Mouse (Mus musculus) heart, postnatal 14 days (tissue): Measurements from ENCODE around the gene Gm20388. TPM values are rescaled to one million over a fixed set of nuclear protein-coding genes. Genes with fewer than 3 reads are reported as not detected.
A peak's percentile ranks its signal among the peaks of the same experiment; 100 is the strongest.
"Not testable (repeated sequence)": the region's sequence is repeated elsewhere in the genome, so short reads cannot be mapped to it uniquely, and the experiment has no call there.

ENCODE experiments used
- DNase-seq, 2 experiments: peaks; one replicate each; pipeline ENCODE4 v3.0.0; 2021 to 2022
- intact Hi-C: fragments of 180-260 bp; cut with DNase I; formaldehyde crosslinking; loops from one replicate; pipeline ENCODE4 v1.15.1; 2025
- total RNA-seq, 2 experiments: library from RNA; stranded (reverse); gene quantifications; 2 replicates each; pipeline ENCODE4 v1.2.3; 2021

The Gm20388 gene
- total RNA-seq, 2 experiments from 2014 or later: 0.24 TPM; not detected in 1

DNA sequence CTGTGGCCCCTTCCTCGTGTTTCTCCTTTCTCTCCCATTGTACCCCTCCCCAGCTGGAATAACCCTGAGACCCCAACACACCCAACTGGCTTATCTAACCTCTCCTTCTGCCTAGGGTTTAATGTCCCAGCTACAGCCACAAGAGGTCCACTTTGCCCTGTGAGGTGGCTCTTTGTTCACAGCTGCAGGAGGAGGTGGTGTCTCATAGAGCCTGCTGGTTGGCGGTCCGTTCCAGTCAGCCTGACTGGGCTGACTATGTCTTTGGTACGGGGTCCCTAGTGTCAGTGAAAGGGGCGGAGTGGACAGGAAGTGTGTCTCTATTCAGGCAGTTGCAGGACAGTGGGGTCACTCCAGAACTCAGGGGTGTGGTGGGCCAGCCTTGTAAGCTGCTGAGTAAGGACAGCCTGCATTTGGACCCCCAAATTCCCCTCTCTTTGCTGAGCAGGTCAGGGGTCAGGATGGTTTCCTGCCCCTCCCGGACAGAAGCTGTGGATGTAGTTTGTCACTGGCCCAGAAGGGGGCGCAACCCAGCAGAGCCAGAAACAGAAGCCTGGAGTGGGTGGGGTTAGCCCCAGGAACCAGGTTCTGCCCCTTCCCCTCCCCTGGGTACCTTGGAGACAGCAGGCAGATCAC lies 453.6 kb downstream of the Gm20388 start:
- DNase-seq: peak; percentile 42 to 67
- intact Hi-C loops: no loop called here

DNA sequence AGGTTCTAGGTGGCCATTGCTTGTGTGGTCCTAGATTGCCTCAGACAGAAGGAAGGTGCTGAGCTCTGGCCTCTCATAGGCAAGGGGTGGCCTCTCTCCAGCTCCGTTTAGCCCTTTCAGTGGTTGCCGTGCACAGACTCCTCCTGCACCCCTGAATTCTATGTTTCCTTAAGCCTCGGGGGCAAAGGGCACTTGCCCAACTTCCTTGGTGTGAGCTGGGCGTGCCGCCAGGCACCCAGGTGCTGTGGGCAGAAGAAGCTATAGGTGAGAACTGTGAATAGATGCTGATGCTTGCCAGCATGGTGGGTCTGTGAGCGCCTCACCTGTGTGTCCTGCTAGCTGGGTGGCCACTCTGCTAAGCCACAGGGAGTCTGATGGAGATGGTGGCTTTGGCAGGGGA lies 456.2 kb downstream of the Gm20388 start:
- no peak for DNase-seq
- intact Hi-C loops: loop anchor here (2.0 to 5.0 kb wide), 2 partner anchors 42 to 180 kb away; no protein-coding TSS in a partner anchor

DNA sequence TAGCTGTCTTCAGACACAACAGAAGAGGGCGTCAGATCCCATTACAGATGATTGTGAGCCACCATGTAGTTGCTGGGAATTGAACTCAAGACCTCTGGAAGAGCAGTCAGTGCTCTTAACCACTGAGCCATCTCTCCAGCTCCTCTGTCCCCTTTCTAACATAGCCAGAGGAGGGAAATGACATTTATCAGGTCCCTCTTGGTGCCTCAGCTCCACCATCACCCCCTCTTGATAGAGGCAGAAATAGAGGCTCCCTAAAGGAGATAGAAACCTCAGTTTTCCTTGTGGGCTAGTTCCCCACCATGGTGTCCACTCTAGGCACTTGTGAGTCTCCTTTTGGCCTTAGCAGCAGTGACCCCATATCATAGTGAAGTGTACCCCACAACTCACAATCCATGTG lies 457.6 kb downstream of the Gm20388 start:
- DNase-seq: not testable (repeated sequence)
- intact Hi-C loops: loop anchor here (5.0 kb wide), 1 partner anchor 181 kb away; no protein-coding TSS in a partner anchor

DNA sequence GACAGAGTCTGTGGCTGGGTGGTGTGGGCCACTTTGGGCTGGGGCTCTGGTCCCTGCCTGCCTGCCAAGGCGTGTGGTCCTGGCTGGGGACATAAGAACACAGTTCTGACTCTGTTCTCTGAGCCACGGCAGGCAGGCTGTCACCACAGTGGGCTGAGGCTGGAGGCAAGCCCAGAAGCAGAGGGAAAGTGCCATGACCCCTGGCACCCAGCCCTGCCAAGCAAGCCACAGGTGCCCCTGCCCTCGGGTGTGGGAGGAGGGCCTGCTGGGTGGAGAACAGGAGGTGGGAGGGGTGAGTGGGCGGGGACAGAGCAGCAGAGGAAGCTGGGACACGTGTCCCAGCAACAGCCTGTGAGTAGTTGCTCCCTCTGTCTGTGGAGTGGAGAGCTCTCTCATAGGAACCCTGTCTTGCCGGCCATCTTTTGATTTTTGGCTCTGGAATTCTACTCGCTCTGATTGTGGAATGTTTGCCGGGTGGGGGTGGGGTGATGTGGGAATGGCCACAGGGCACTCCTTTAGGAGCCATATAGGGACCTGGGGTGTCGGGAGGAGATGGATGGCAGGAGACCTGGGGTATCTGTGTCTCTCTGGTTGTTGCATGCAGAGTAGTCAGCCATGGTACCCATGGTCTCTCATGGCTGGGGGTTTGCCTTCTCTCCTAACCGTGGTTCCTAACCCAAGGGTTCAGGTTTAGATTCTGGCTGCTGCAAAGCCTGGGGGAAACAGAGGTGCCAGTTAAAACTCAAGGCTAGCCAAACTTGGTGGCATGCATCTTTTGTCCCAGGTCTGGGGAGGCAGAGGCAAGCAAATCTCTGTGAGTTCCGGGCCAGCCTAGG lies 458.4 kb downstream of the Gm20388 start:
- intact Hi-C loops: loop anchor here (5.0 kb wide), 1 partner anchor 182 kb away; no protein-coding TSS in a partner anchor
- peak; percentile 87 to 91 for DNase-seq

DNA sequence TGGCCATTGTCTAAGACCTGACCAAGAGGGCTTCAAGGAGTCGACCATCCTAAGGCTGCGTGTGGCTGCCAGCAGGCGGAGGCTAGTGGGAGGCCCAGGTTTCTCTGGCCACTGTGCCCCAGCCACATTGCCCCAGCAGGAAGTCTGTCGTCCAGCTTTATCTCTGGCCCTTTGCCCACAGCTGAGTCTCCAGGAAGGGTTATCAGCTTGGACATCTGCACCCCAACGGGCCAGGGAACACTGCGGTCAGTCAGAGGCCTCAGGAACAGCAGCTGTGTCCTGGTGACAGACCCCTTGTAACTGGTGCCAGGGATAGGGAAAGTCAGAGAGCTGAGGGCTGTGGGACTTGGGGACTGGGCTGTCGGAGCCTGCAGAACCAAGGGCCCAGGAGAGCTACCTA lies 459.3 kb downstream of the Gm20388 start:
- peak; percentile 51 to 59 for DNase-seq
- intact Hi-C loops: loop anchor here (5.0 kb wide), 1 partner anchor 183 kb away; no protein-coding TSS in a partner anchor

DNA sequence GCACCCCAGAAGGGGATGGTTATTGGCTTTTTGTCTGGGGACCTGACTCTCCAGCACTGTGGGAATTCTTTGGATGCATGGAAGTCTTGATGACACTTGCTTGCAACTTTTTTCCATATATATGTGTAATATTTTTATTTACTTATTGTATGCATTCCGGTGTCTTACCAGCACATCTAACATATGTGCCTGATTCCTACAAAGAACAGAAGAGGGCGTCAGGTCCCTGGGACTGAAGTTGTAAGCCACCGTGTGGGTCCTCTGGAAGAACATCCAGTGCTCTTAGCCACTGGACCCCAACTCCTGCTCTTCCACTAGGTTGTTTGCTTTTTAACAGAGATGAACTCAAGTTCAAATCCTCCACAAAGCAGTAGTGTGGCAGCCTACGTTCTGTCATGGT lies 459.8 kb downstream of the Gm20388 start:
- no peak for DNase-seq
- intact Hi-C loops: no loop called here

DNA sequence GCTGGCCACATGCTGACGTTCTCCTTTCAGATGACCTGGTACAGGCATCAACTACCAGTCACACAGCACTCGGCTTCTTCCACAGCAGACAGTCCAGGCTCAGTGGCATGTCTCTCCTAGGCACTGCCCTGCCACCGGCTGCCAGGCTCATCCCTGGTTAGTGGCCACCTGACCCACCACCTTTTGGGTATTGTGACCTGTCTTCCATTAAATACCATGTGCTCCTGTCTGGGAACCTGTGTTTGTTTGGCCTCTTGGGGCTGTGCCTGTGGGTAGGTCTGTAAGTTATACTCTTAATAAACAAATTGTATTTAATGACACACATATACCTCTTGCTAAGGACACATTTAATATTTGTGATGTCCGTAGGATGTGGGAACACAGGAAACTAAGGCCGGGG lies 460.5 kb downstream of the Gm20388 start:
- intact Hi-C loops: no loop called here
- DNase-seq: no peak

DNA sequence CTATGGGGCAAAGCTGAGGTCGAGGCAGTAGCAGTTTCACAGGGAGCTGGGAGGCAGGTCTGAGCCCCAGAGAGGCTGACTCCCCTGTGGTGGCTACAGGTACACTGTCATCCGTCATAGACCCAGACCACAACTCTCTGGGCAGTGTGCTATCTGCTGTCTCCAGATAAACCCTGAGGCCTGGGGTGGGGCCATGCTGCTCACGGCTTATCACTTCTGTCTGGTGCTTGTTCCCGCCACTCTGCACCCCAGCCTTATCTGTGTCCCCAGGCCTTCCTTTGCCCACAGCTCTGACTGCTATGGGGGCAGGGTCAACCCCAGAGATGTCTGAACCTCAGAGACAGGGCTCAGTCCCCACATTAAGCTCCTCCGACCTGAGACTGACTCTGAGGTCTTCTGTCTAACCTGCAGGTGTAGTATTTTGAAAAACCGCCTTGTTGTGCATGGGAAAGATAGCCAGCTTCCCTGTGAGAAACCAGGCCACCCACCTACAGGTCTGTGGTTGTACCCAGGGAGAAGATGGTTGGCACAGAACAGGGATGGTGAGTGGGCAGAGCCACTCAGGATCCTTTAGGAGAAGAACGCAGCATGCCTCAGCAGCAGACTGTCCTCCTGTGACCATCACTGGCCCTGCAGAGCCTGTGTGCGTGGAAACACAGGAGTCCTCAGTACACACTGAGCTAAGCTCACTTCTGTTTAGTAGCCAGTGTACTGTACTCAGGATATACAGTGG lies 461.2 kb downstream of the Gm20388 start:
- intact Hi-C loops: no loop called here
- no peak for DNase-seq

DNA sequence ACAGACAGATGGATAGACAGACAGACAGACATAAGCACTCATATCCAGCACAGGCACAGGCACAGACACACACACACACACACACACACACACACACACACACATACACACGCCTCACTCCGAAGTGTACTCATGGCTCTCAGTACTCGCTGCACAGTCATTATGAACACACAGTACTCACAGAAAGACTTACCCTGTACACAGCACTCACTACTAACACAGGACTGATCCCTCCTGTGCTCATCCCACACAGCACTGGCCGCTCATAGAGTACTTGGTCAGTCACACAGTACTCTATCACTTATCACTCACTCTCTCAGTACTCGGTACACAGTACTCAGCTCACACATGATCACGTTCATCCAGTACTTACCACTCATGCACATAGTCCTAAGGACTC lies 462.0 kb downstream of the Gm20388 start:
- no peak for DNase-seq
- intact Hi-C loops: no loop called here

DNA sequence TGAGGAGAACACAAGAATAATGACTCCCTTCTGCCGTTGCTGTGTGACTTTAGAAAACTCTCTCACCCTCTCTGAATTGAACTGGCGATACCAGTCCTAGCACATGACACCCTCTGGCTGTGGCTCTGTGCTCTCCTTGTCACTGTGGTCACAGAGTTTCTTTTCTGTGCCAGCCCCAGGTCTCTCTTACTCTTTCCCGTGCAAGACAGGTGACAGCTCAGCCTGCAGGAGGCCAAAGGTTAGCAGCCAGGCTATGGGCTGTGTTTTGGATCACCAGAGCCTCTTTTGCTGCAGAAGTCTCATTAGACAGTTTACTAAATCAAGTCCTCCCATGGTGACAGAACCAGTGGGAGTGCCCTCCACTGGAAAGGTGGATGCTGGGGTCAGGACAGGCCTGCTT lies 463.0 kb downstream of the Gm20388 start:
- DNase-seq: no peak
- intact Hi-C loops: no loop called here

DNA sequence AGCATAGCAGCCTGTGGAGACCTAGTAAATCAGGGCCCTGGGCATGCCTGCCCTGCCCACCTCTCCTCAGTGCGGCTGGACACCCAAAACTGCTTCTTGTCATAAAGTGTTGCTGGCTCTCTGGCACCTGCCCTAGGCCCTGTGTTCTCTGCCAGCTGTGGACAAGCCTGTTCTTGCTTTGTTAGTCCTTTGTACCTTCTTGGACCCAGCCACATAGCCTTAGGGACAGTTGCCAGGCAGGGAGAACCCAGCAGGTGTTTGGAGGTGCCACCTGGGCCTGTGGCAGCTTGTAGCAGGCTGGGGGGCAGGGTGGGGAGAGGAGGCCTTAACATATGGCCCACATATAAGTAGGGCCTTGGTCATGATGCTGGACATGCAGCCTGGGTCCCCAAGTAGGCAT lies 463.4 kb downstream of the Gm20388 start:
- intact Hi-C loops: no loop called here

DNA sequence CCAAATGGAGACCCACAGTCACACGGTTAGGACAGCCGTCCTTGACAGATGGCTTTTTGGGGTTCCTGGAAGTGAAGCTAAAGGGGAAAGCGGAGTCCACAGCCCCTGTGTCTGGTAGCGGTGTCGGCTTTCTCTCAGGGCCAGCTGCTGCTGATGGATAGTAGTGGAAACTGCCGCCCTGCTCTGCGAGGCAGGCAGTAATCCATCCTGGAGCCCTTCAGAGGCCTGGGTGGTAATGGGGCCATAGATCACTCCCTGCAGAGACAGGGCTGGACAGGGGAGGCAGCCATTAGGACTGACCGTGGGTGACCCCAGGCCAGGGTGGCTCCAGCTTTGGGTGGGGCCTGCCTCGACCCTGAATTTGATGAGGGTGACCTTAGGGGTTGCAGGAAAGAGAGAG lies 463.9 kb downstream of the Gm20388 start:
- no peak for DNase-seq
- intact Hi-C loops: no loop called here

More for the DNA sequence above, 463.4 kb downstream of the Gm20388 start:
- DNase-seq: no peak

DNA sequence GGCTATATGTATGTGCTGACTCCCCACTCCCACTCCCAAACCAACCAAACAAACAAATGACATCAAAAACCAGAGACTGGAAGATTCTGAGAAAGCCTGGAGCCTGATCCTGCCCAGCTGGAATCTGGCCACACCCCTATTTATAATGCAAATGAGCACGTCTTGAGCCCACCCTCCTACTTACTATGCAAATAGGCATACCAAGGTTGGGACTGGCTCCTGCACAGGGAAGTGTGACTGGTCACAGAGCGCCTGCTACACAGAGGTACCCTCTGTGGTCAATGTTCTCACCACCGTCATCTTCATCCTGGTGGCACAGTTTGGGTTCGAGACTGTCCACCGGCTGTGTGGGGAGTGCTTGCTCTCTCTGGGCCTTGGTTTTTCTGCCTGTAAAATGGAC lies 464.5 kb downstream of the Gm20388 start:
- DNase-seq: no peak
- intact Hi-C loops: no loop called here

DNA sequence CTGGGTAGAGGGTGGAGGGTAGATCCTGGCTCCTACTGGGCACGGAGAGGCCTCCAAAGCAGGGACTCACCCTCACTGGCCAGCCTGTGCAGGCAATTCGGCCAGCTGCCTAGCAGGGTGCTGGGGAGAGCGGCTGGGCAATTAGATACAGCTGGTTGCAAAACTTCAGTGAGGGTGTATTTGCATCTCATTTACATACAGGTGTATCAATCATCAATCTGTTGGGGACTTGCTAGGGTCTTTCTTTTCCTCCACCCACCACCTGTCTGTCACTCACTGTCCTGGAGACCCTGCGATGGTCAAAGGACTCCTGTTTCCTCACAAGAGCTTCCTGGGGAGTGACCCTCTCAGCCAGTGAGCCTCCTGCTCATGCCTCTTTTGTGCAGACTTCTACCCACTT lies 465.6 kb downstream of the Gm20388 start:
- no peak for DNase-seq
- intact Hi-C loops: no loop called here

DNA sequence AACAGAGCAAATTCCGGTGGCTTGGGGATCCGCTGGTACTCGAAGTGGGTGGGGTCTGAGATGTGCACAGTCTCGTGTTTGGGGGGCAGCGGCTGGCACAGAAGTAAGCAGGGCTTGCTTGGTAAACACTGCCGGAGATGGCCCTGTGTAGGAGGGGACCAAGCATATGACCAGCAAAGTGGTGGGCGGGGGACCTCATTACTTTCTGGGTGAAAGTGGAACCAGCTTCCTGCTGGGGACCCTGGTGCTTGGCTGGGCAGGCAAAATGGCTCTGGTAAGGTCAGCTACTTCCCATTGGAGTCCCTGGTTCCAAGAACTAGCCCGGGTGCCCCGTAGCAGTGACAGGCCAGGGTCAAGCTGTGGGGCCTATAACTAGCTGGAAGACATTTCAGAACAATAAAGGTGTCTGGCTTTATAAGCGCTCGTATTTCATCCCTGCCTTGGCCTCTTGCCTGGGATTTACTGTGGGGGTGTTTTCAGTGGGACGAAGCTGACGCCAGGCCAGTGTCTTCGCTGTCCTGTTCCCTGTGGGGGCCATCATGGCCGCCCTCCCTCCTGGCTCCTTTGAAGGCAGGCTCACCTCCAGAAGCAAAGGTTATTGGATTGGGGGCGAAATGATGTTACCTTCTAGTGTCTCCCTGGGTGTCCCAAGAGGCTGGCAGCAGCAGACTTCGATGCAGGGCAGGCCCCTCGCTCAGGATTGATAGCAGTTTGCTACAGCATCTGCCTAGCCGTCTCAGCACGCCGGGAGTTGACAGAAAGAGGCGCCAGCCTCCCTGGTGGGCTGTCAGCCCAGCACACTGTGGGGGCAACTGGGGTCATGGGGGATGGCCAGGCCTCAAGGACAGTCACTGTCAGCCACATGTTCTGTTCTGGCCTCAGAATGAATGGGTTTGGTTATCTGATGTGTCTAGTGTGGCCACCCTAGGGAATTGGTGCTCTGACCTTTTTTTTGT lies 466.5 kb downstream of the Gm20388 start:
- DNase-seq: no peak
- intact Hi-C loops: no loop called here

DNA sequence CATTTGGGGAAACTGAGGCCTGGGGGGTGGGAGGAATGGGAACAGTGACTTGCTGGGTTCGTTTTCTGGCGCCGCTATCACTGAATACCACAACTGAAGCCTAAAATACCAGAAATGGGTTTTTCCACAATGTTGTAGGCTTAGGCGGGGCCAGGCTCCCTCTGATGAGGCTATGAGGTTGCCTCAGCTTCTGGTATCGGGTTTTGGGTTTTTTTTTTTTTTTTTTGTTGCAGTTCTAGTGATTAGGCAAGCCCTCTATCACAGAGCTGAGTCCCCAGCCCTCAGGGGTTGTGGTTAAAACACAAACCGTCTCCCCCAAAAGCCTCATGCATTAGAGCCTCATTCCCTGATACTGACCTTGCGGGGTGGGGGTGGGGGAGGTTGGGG lies 467.2 kb downstream of the Gm20388 start:
- DNase-seq: no peak
- intact Hi-C loops: no loop called here

DNA sequence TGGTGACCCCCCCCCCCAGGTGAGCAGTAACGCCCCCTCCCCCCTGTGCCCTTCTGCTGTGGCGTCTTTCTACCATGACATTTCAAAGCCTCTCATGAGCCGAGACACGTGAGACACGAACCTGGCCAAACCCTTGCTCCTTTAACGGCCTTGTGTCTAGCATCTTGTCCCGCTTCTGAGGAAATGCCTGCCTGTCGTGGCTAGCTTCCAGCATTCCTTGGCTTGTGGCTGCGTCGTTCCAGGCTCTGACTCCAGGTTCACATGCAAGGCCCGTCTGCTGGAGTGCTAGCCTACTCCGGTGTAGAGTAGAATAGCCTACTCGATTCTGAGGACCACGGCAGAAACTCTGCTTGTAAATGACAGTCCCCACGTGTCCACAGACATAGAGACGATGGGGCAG lies 467.7 kb downstream of the Gm20388 start:
- DNase-seq: peak; percentile 58 to 65
- intact Hi-C loops: no loop called here

DNA sequence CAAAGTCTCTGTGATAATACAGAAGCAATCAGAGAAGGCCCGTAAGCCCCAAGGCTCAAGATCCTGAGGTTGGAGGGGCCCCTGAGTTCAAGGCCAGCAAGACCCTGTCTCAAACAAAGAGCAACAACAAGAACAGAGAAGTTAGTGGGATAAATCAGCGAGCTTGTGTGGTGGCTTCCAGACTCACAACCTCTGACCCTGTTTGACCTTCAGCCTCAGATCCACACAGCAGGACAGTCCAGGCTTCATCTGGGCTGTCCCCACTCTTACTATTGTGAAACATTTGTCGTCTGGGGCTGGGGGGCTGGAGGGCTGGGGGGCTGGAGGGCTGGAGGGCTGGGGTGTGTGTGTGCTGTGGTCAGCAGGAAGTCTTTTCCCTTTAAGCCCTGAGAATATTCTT lies 468.4 kb downstream of the Gm20388 start:
- intact Hi-C loops: no loop called here
- no peak for DNase-seq

DNA sequence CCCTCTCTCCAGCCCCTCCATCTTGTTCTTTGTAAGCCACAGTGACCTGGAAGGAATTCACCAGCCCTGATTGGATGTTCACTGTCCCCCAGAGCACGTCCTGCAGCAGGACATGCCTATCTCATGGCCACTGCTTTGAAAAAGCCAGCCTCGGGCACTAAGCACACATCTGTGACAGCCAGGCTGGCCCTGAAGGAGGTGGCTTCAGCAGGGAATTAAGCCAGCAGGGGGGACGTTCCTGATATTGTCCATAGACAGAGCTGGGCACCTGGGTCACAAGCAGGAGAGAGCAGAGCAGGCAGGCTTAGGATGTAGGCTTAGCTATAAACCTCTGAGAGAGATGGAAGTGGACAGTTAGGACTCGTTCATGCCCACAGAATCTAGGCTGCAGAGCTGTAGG lies 471.2 kb downstream of the Gm20388 start:
- intact Hi-C loops: no loop called here
- DNase-seq: no peak
